Mouse (Mus musculus) kidney, postnatal 0 days (tissue): ENCODE results near the gene Rpl10a. TPM values are rescaled to one million over a fixed set of nuclear protein-coding genes. Genes with fewer than 3 reads are reported as not detected.

Source experiments
- ATAC-seq: fragments of 200-750 bp; cut with Nextera tagmentation; replicated peaks from 2 replicates; pipeline ENCODE4 v1.8.0; 2017; ENCODE audit warnings: low read depth, moderate number of reproducible peaks, moderate TSS enrichment, moderate library complexity; ENCODE audit not compliant: low FRiP score
- DNase-seq: peaks from one replicate; pipeline ENCODE4 v3.0.0-alpha.2; 2016; ENCODE audit warnings: low spot score
- H3K27ac ChIP-seq: fragments of 300-500 bp; sonication (generic); 2 replicates; pipeline ENCODE4 v1.5.1; 2014; ENCODE audit warnings: mild to moderate bottlenecking
- H3K27me3 ChIP-seq: fragments of 300-500 bp; sonication (generic); 2 replicates; pipeline ENCODE4 v1.6.1; 2014; ENCODE audit warnings: low read length, mixed read lengths; ENCODE audit not compliant: insufficient read depth
- H3K36me3 ChIP-seq: fragments of 300-500 bp; sonication (generic); 2 replicates; pipeline ENCODE4 v1.6.1; 2014; ENCODE audit warnings: low read length, mixed read lengths; ENCODE audit not compliant: insufficient read depth
- H3K4me1 ChIP-seq: fragments of 300-500 bp; sonication (generic); replicated peaks from 2 replicates; pipeline ENCODE4 v1.6.1; 2014; ENCODE audit warnings: antibody characterized with exemption, low read length, mixed read lengths; ENCODE audit not compliant: insufficient read depth
- H3K4me2 ChIP-seq: fragments of 300-500 bp; sonication (generic); 2 replicates; pipeline ENCODE4 v1.6.1; 2014; ENCODE audit warnings: mild to moderate bottlenecking, low read length, moderate library complexity, mixed read lengths
- H3K4me3 ChIP-seq: fragments of 300-500 bp; sonication (generic); replicated peaks from 2 replicates; pipeline ENCODE4 v1.5.1; 2014; ENCODE audit warnings: low read depth, low read length
- H3K9ac ChIP-seq: fragments of 300-500 bp; sonication (generic); 2 replicates; pipeline ENCODE4 v1.6.1; 2014; ENCODE audit warnings: low read depth, low read length
- H3K9me3 ChIP-seq: fragments of 300-500 bp; sonication (generic); replicated peaks from 2 replicates; pipeline ENCODE4 v1.6.1; 2016; ENCODE audit warnings: low read length, inconsistent platforms, mixed read lengths
- CTCF ChIP-seq: IDR thresholded peaks from 2 replicates; pipeline ENCODE4 v1.5.1; 2016; ENCODE audit warnings: antibody characterized with exemption, low read depth, mild to moderate bottlenecking, moderate library complexity
- WGBS: fragments of 180-500 bp; shearing (Covaris S2); extraction: QIAGEN DNeasy Blood & Tissue Kit; methylation state at CpG from one replicate; pipeline ENCODE4 v1.1.7; 2014; 5-methylcytosine and 5-hydroxymethylcytosine counted together
- polyA plus RNA-seq: library from polyadenylated mRNA; unstranded; fragments of >200 nt; fragmentation: Nextera tagmentation; extraction: Ambion mirVana; gene quantifications from 2 replicates; pipeline ENCODE4 v1.2.1, GENCODE M21; 2015

Gene Rpl10a
- polyA plus RNA-seq, 1 experiment from 2014 or later: 750 TPM

GRCm38 (mm10) chr17:28312232-28313211, 15.7 kb upstream of the Rpl10a start:
- peak; percentile 56 for TF ChIP-seq CTCF
- Histone ChIP-seq H3K9ac (no peak overlapping the region), H3K27ac (peak overlapping the region; percentile 33; the same call in 1 of the 2 replicates), H3K4me2 (peak overlapping the region; percentile 38), H3K36me3 (peaks cover 17% of the 10 kb centered on the region; the same call in 1 of the 2 replicates), H3K27me3 (no peaks in the 10 kb centered on the region), H3K4me1 (peaks cover 7% of the 10 kb centered on the region), H3K4me3 (peak overlapping the region; percentile 76), H3K9me3 (no peaks in the 10 kb centered on the region)
- DNase-seq (peak; percentile 53), ATAC-seq (peak; percentile 0; the same call in 1 of the 2 replicates)
- WGBS: 25% methylated on average over 17 of the region's 17 CpGs

GRCm38 (mm10) chr17:28313212-28313879, 14.9 kb upstream of the Rpl10a start, which contains the start of gene Fance:
TSS of gene Fance (plus strand) at chr17:28313519.
- Histone ChIP-seq H3K9me3 (no peaks in the 10 kb centered on the region), H3K27me3 (no peaks in the 10 kb centered on the region), H3K4me3 (peak within 1 kb of the TSS; percentile 76), H3K4me2 (peak within 1 kb of the TSS; percentile 94), H3K27ac (peak within 1 kb of the TSS; percentile 93), H3K4me1 (peaks cover 7% of the 10 kb centered on the region), H3K9ac (peak within 1 kb of the TSS; percentile 82), H3K36me3 (peaks cover 22% of the 10 kb centered on the region; the same call in 1 of the 2 replicates)
- DNase-seq (peak; percentile 100), ATAC-seq (peak; percentile 96)
- WGBS: under 1% methylated on average over 60 of the region's 69 CpGs
- TF ChIP-seq CTCF: no peak; the same call in 1 of the 2 replicates

GRCm38 (mm10) chr17:28313880-28314225, 14.4 kb upstream of the Rpl10a start:
- peaks cover 25% of the 10 kb centered on the region; the same call in 1 of the 2 replicates for H3K36me3 ChIP-seq
- DNase-seq (peak; percentile 55), ATAC-seq (peak; percentile 30; the same call in 1 of the 2 replicates)
- 3% methylated on average over 11 of the region's 11 CpGs for WGBS
- no peak for TF ChIP-seq CTCF
- peaks cover 7% of the 10 kb centered on the region for H3K4me1 ChIP-seq
- H3K27ac ChIP-seq: peak overlapping the region; percentile 93
- peak overlapping the region; percentile 94 for H3K4me2 ChIP-seq
- H3K27me3 ChIP-seq: no peaks in the 10 kb centered on the region
- H3K9me3 ChIP-seq: no peaks in the 10 kb centered on the region
- H3K9ac ChIP-seq: peak overlapping the region; percentile 82
- peak overlapping the region; percentile 76 for H3K4me3 ChIP-seq

- Histone ChIP-seq H3K9ac (0 out of 2 replicates have a peak overlapping the region, but pooled peaks have one; percentile 8), H3K27me3 (no peaks in the 10 kb centered on the region), H3K4me3 (no peak overlapping the region), H3K27ac (no peak overlapping the region), H3K4me1 (peaks cover 7% of the 10 kb centered on the region), H3K9me3 (no peaks in the 10 kb centered on the region), H3K4me2 (no peak overlapping the region), H3K36me3 (peaks cover 32% of the 10 kb centered on the region; the same call in 1 of the 2 replicates)
- 80% methylated on average over 20 of the region's 20 CpGs for WGBS
- ATAC-seq (no peak), DNase-seq (no peak)
- TF ChIP-seq CTCF: no peak
These were observed 12.6 kb upstream of the Rpl10a start for GRCm38 (mm10) chr17:28315611-28316160.

- Histone ChIP-seq H3K27me3 (no peaks in the 10 kb centered on the region), H3K4me3 (no peak overlapping the region), H3K4me1 (peaks cover 7% of the 10 kb centered on the region), H3K36me3 (peaks cover 34% of the 10 kb centered on the region; the same call in 1 of the 2 replicates), H3K4me2 (no peak overlapping the region), H3K27ac (no peak overlapping the region), H3K9ac (no peak overlapping the region), H3K9me3 (no peaks in the 10 kb centered on the region)
- DNase-seq: no peak
- no peak for ATAC-seq
- WGBS: 93% methylated on average over 9 of the region's 9 CpGs
- TF ChIP-seq CTCF: peak; percentile 30; the same call in 1 of the 2 replicates
These were observed 11.8 kb upstream of the Rpl10a start for GRCm38 (mm10) chr17:28316476-28316875.

GRCm38 (mm10) chr17:28317091-28317490, 11.2 kb upstream of the Rpl10a start:
- no peak for DNase-seq
- WGBS: 62% methylated on average over 8 of the region's 8 CpGs

More at GRCm38 (mm10) chr17:28317091-28317490, 11.2 kb upstream of the Rpl10a start:
- no peaks in the 10 kb centered on the region for H3K9me3 ChIP-seq
- peaks cover 7% of the 10 kb centered on the region for H3K4me1 ChIP-seq
- H3K9ac ChIP-seq: no peak overlapping the region
- H3K36me3 ChIP-seq: peaks cover 34% of the 10 kb centered on the region; the same call in 1 of the 2 replicates
- no peak overlapping the region for H3K4me2 ChIP-seq
- H3K4me3 ChIP-seq: no peak overlapping the region
- H3K27me3 ChIP-seq: no peaks in the 10 kb centered on the region
- ATAC-seq: no peak
- TF ChIP-seq CTCF: no peak
- H3K27ac ChIP-seq: no peak overlapping the region
